Mouse (Mus musculus) heart, embryonic 15.5 days (tissue): ENCODE data around the gene Olfr1202. TPM values are rescaled to one million over a fixed set of nuclear protein-coding genes. Genes with fewer than 3 reads are reported as not detected.

Experiments used
- ATAC-seq: fragments of 200-750 bp; cut with Nextera tagmentation; replicated peaks from 2 replicates; pipeline ENCODE4 v1.8.0; 2017; ENCODE audit warnings: low read depth, moderate TSS enrichment; ENCODE audit not compliant: insufficient number of reproducible peaks, insufficient read depth, low FRiP score
- H3K27ac ChIP-seq: fragments of 300-500 bp; sonication (generic); 2 replicates; pipeline ENCODE4 v1.5.1; 2015; ENCODE audit warnings: mild to moderate bottlenecking, inconsistent platforms
- H3K27me3 ChIP-seq: fragments of 300-500 bp; sonication (generic); 2 replicates; pipeline ENCODE4 v1.6.1; 2015; ENCODE audit warnings: inconsistent platforms
- H3K36me3 ChIP-seq: fragments of 300-500 bp; sonication (generic); 2 replicates; pipeline ENCODE4 v1.6.1; 2015; ENCODE audit warnings: mild to moderate bottlenecking, inconsistent platforms
- H3K4me1 ChIP-seq: fragments of 300-500 bp; sonication (generic); replicated peaks from 2 replicates; pipeline ENCODE4 v1.6.1; 2015; ENCODE audit warnings: inconsistent platforms
- H3K4me2 ChIP-seq: fragments of 300-500 bp; sonication (generic); 2 replicates; pipeline ENCODE4 v1.6.1; 2015; ENCODE audit warnings: inconsistent platforms, mild to moderate bottlenecking, moderate library complexity
- H3K4me3 ChIP-seq: fragments of 300-500 bp; sonication (generic); 2 replicates; pipeline ENCODE4 v1.5.1; 2015; ENCODE audit warnings: mild to moderate bottlenecking, inconsistent platforms
- H3K9ac ChIP-seq: fragments of 300-500 bp; sonication (generic); 2 replicates; pipeline ENCODE4 v1.6.1; 2015; ENCODE audit warnings: mild to moderate bottlenecking, inconsistent platforms
- H3K9me3 ChIP-seq: fragments of 300-500 bp; sonication (generic); replicated peaks from 2 replicates; pipeline ENCODE4 v1.6.1; 2016; ENCODE audit warnings: inconsistent platforms
- WGBS: fragments of 180-500 bp; shearing (Covaris S2); methylation state at CpG from one replicate; pipeline ENCODE4 v1.1.7; 2015; ENCODE audit warnings: mixed read lengths; 5-methylcytosine and 5-hydroxymethylcytosine counted together
- polyA plus RNA-seq: library from polyadenylated mRNA; unstranded; fragments of >200 nt; fragmentation: Nextera tagmentation; extraction: Ambion mirVana; gene quantifications from 2 replicates; pipeline ENCODE4 v1.2.1, GENCODE M21; 2015

Gene Olfr1202
- polyA plus RNA-seq = not detected in 2 replicates

DNA sequence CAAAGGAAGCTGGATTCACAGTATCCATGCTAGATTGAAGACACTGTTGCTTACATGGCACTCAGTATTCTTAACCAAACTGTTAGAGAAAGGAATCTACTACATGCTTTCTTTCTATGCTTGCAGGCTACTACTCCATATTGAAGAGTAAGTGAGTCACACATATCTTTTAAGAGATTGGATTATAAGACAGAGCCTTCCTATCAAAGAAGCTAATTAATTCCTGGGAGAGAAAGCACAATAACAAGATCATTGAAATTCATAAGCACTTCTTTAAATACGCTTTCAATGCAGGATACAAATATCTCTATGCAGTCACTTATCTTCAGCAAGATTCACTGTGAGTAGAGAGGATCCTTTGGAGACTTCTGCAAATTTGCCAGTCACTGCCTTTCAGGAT lies at the start of gene Olfr1202:
Gene Olfr1202, plus strand, starts transcription at position 301 of the 400 bp plus-strand sequence.
- Histone ChIP-seq H3K27ac (no peak within 1 kb of the TSS), H3K9ac (no peak within 1 kb of the TSS), H3K36me3 (no peaks in the 10 kb centered on the region), H3K4me3 (no peak within 1 kb of the TSS), H3K4me1 (no peaks in the 10 kb centered on the region), H3K27me3 (no peaks in the 10 kb centered on the region), H3K4me2 (no peak within 1 kb of the TSS), H3K9me3 (no peaks in the 10 kb centered on the region)
- no peak for ATAC-seq
- 81% methylated on average over 1 of the region's 1 CpGs for WGBS

DNA sequence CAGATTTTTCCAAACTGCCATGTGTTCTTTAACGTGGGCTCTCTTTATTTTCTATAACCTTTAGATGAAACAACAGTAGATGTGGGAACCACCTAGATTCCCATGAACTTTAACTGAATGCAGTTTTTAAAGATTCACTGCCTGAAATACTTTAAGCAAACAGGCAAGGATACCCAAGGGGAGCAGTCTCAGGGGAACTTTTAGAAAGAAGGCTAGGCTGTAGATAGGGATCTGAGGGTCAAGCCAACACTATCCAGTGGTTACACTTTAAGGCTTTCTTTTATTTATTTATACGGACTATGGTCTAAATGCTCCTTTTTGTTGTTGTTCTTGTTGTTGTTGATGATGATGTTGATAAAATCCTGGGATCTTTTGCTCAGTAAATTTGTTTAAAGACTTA lies 43.9 kb upstream of the Olfr1202 start, which contains the start of gene Olfr1200:
Gene Olfr1200, minus strand, starts transcription at position 101 of the 400 bp plus-strand sequence.
- Histone ChIP-seq H3K27me3 (no peaks in the 10 kb centered on the region), H3K27ac (no peak within 1 kb of the TSS), H3K4me1 (no peaks in the 10 kb centered on the region), H3K36me3 (no peaks in the 10 kb centered on the region), H3K9ac (no peak within 1 kb of the TSS), H3K9me3 (no peaks in the 10 kb centered on the region), H3K4me2 (no peak within 1 kb of the TSS), H3K4me3 (no peak within 1 kb of the TSS)
- 79% methylated on average over 2 of the region's 2 CpGs for WGBS
- ATAC-seq = no peak

DNA sequence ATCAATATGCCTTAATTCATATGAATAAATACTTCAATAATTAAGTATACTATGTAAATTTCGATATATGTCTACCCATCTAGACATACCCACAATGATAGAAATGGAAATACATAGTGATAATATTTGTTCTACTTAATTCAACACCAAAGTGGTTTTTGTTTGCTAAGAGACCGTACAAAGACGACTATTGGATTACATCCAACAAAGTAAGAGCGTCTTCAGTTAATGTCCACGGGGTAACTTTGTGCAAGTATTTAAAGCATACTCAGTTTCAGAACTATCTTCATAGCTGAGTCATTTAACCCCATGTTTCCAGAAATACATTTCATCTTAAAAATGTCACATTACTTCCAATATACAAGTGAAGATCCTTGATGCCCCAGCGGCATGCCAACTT lies 21.6 kb upstream of the Olfr1202 start, which contains the start of gene Olfr1201:
Gene Olfr1201, plus strand, starts transcription at position 301 of the 400 bp plus-strand sequence.
- no peaks in the 10 kb centered on the region for H3K27me3 ChIP-seq
- H3K4me3 ChIP-seq = no peak within 1 kb of the TSS
- no peaks in the 10 kb centered on the region for H3K9me3 ChIP-seq
- WGBS = 77% methylated on average over 6 of the region's 6 CpGs
- no peak for ATAC-seq
- H3K4me2 ChIP-seq = no peak within 1 kb of the TSS
- no peak within 1 kb of the TSS for H3K27ac ChIP-seq
- no peak within 1 kb of the TSS for H3K9ac ChIP-seq
- H3K36me3 ChIP-seq = no peaks in the 10 kb centered on the region
- no peaks in the 10 kb centered on the region for H3K4me1 ChIP-seq

DNA sequence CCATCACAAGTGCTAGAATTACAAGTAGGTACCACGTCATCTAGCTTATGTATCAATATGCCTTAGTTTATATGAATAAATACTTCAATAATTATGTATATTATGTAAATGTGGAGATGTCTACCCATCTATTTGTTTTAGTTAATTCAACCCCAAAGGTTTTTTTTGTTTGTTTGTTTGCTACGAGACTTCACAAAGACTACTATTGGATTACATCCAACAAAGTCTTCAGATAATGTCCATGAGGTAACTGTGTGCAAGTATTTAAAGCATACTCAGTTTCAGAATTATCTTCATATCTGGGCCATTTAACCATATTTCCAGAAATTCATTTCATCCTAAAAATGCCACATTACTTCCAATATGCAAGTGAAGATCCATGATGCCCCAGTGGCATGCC lies 15.1 kb downstream of the Olfr1202 start, which contains the start of gene Olfr1205:
Gene Olfr1205, plus strand, starts transcription at position 301 of the 400 bp plus-strand sequence.
- H3K9me3 ChIP-seq = no peaks in the 10 kb centered on the region
- H3K27me3 ChIP-seq = no peaks in the 10 kb centered on the region
- no peak within 1 kb of the TSS for H3K4me2 ChIP-seq
- H3K4me3 ChIP-seq = no peak within 1 kb of the TSS
- no peak within 1 kb of the TSS for H3K9ac ChIP-seq
- H3K36me3 ChIP-seq = no peaks in the 10 kb centered on the region
- WGBS = 73% methylated on average over 2 of the region's 2 CpGs
- no peaks in the 10 kb centered on the region for H3K4me1 ChIP-seq
- ATAC-seq = no peak
- H3K27ac ChIP-seq = no peak within 1 kb of the TSS

DNA sequence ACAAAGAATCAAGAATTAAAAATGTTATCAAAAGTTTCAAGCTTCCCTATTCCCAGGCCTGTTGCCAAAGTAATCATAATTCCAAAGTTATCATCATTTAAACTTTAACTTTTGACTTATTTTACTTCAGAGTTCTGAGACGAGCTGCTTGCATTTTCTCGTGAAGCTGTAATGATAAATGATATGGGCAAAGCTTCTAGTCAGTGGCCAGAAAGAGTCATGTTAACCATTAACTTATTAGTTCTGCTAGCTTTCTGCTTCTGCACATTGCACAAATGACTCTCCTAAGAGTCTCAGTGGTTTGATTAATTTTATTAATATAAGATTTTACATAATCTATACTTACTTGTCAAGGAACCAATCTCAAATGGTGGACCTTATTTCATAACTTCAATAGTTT lies 24.2 kb downstream of the Olfr1202 start:
- H3K4me1 ChIP-seq = no peaks in the 10 kb centered on the region
- no peak for ATAC-seq
- no peaks in the 10 kb centered on the region for H3K36me3 ChIP-seq
- H3K4me3 ChIP-seq = no peak overlapping the region
- H3K27me3 ChIP-seq = no peaks in the 10 kb centered on the region
- 55% methylated on average over 2 of the region's 2 CpGs for WGBS
- H3K4me2 ChIP-seq = no peak overlapping the region
- H3K9ac ChIP-seq = no peak overlapping the region
- H3K9me3 ChIP-seq = no peaks in the 10 kb centered on the region
- no peak overlapping the region for H3K27ac ChIP-seq

DNA sequence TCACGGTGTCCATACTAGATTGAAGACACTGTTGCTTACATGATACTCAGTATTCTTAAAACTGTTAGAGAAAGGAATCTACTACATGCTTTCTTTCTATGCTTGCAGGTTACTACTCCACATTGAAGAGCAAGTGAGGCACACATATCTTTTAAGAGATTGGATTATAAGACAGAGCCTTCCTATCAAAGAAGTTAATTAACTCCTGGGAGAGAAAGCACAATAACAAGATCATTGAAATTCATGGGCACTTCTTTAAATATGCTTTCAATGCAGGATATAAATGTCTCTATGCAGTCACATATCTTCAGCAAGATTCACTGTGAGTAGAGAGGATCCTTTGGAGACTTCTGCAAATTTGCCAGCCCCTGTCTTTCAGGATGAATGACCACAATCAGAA lies 34.7 kb downstream of the Olfr1202 start, which contains the start of gene Olfr1204:
Gene Olfr1204, plus strand, starts transcription at position 301 of the 400 bp plus-strand sequence.
- H3K4me1 ChIP-seq = no peaks in the 10 kb centered on the region
- H3K9me3 ChIP-seq = no peaks in the 10 kb centered on the region
- no peak within 1 kb of the TSS for H3K4me2 ChIP-seq
- no peaks in the 10 kb centered on the region for H3K36me3 ChIP-seq
- no peak within 1 kb of the TSS for H3K9ac ChIP-seq
- H3K27me3 ChIP-seq = no peaks in the 10 kb centered on the region
- no peak within 1 kb of the TSS for H3K4me3 ChIP-seq
- ATAC-seq = no peak
- WGBS = 85% methylated on average over 1 of the region's 1 CpGs
- no peak within 1 kb of the TSS for H3K27ac ChIP-seq

DNA sequence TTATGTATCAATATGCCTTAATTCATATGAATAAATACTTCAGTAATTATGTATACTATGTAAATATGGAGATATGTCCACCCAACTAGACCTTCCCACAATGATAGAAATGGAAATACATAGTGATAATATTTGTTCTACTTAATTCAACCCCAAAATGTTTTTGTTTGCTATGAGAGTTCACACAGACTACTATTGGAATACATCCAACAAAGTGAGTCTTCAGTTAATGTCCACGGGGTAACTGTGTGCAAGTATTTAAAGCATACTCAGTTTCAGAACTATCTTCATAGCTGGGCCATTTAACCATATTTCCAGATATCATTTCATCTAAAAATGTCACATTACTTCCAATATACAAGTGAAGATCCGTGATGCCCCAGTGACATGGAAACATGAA lies 48.6 kb downstream of the Olfr1202 start, which contains the start of gene Olfr1206:
Gene Olfr1206, plus strand, starts transcription at position 301 of the 400 bp plus-strand sequence.
- Histone ChIP-seq H3K4me1 (no peaks in the 10 kb centered on the region), H3K4me3 (no peak within 1 kb of the TSS), H3K36me3 (no peaks in the 10 kb centered on the region), H3K27me3 (no peaks in the 10 kb centered on the region), H3K9me3 (no peaks in the 10 kb centered on the region), H3K4me2 (no peak within 1 kb of the TSS), H3K27ac (no peak within 1 kb of the TSS), H3K9ac (no peak within 1 kb of the TSS)
- no peak for ATAC-seq
- 71% methylated on average over 2 of the region's 2 CpGs for WGBS

Other genes starting within 250 kb of the Olfr1202 start
- gene Olfr1189, start 228.0 kb upstream of the Olfr1202 start, polyA plus RNA-seq = not detected in 2 replicates
- not detected in 2 replicates for gene Olfr1191-ps1, start 174.0 kb upstream of the Olfr1202 start, polyA plus RNA-seq
- gene Olfr1192-ps1, start 166.0 kb upstream of the Olfr1202 start, polyA plus RNA-seq = not detected in 2 replicates
- not detected in 2 replicates for gene Olfr1193, start 138.9 kb upstream of the Olfr1202 start, polyA plus RNA-seq
- gene Olfr1195, start 125.3 kb upstream of the Olfr1202 start, polyA plus RNA-seq = not detected in 2 replicates
- not detected in 2 replicates for gene Olfr1196, start 109.9 kb upstream of the Olfr1202 start, polyA plus RNA-seq
- gene Olfr1197, start 82.1 kb upstream of the Olfr1202 start, polyA plus RNA-seq = not detected in 2 replicates
- not detected in 2 replicates for gene Olfr1198, start 63.1 kb upstream of the Olfr1202 start, polyA plus RNA-seq
- not detected in 2 replicates for gene Olfr1199, start 54.0 kb upstream of the Olfr1202 start, polyA plus RNA-seq
- not detected in 2 replicates for gene Olfr1200, start 44.0 kb upstream of the Olfr1202 start, polyA plus RNA-seq
- not detected in 2 replicates for gene Olfr1201, start 21.5 kb upstream of the Olfr1202 start, polyA plus RNA-seq
- not detected in 2 replicates for gene Olfr1205, start 15.2 kb downstream of the Olfr1202 start, polyA plus RNA-seq
- gene Olfr1204, start 34.8 kb downstream of the Olfr1202 start, polyA plus RNA-seq = not detected in 2 replicates
- not detected in 2 replicates for gene Olfr1206, start 48.7 kb downstream of the Olfr1202 start, polyA plus RNA-seq
- not detected in 2 replicates for gene Olfr1208, start 87.8 kb downstream of the Olfr1202 start, polyA plus RNA-seq
- gene Olfr1209, start 100.7 kb downstream of the Olfr1202 start, polyA plus RNA-seq = not detected in 2 replicates
- not detected in 2 replicates for gene Olfr1211, start 123.6 kb downstream of the Olfr1202 start, polyA plus RNA-seq
- not detected in 2 replicates for gene Olfr1212, start 139.5 kb downstream of the Olfr1202 start, polyA plus RNA-seq
- not detected in 2 replicates for gene Gm13762, start 165.8 kb downstream of the Olfr1202 start, polyA plus RNA-seq
- not detected in 2 replicates for gene Olfr1214, start 178.2 kb downstream of the Olfr1202 start, polyA plus RNA-seq
- not detected in 2 replicates for gene Olfr1215, start 192.5 kb downstream of the Olfr1202 start, polyA plus RNA-seq
- gene Olfr1216, start 203.8 kb downstream of the Olfr1202 start, polyA plus RNA-seq = not detected in 2 replicates
- gene Olfr1217, start 217.6 kb downstream of the Olfr1202 start, polyA plus RNA-seq = not detected in 2 replicates
- not detected in 2 replicates for gene Olfr1218, start 246.7 kb downstream of the Olfr1202 start, polyA plus RNA-seq